Mouse (Mus musculus) myocyte (in vitro differentiated cells): ENCODE measurements around the gene Gemin6.

Experiments
- CEBPB ChIP-seq: IDR thresholded peaks from 2 replicates; pipeline ENCODE4 v1.6.1; 2011; ENCODE audit warnings: mild to moderate bottlenecking, moderate library complexity; ENCODE audit not compliant: poor library complexity, insufficient read depth, severe bottlenecking
- MAX ChIP-seq: IDR thresholded peaks from one replicate; pipeline ENCODE4 v1.6.1; 2011; ENCODE audit warnings: low read depth, mild to moderate bottlenecking, control low read depth
- MYOD1 ChIP-seq, 3 experiments: IDR thresholded peaks; one replicate each; pipeline ENCODE4 v1.6.1; 2011; ENCODE audit warnings: control low read depth in 2 of 3, low read depth in 2 of 3, mild to moderate bottlenecking in 2 of 3, moderate library complexity in 1 of 3; ENCODE audit not compliant: insufficient read length in 2 of 3, control insufficient read depth in 1 of 3
- POLR2A ChIP-seq: IDR thresholded peaks from one replicate; pipeline ENCODE4 v1.6.1; 2011; ENCODE audit warnings: low read depth, mild to moderate bottlenecking, control low read depth, moderate library complexity; ENCODE audit not compliant: insufficient read length
- POLR2AphosphoS2 ChIP-seq: IDR thresholded peaks from one replicate; pipeline ENCODE4 v1.6.1; 2011; ENCODE audit warnings: low read depth, control low read depth; ENCODE audit not compliant: insufficient read length
- REST ChIP-seq: IDR thresholded peaks from one replicate; pipeline ENCODE4 v1.6.1; 2011; ENCODE audit warnings: mild to moderate bottlenecking, control low read depth, moderate library complexity; ENCODE audit not compliant: insufficient read depth, insufficient read length
- SRF ChIP-seq: IDR thresholded peaks from one replicate; pipeline ENCODE4 v1.6.1; 2011; ENCODE audit warnings: low read depth; ENCODE audit not compliant: control insufficient read depth, insufficient read length
- TCF3 ChIP-seq: IDR thresholded peaks from one replicate; pipeline ENCODE4 v1.6.1; 2011; ENCODE audit warnings: low read depth, control low read depth; ENCODE audit not compliant: insufficient read length

- TF ChIP-seq POLR2A: no peak
- no peak for TF ChIP-seq SRF
- no peak for TF ChIP-seq MYOD1 (IDR thresholded peaks at IDR 0.05; ENCODE audit: control insufficient read depth in 1 of 3, insufficient read length in 2 of 3, low read depth in 2 of 3)
- no peak for TF ChIP-seq CEBPB
- no peak for TF ChIP-seq POLR2AphosphoS2
- no peak for TF ChIP-seq TCF3
- TF ChIP-seq MAX: no peak
- no peak for TF ChIP-seq REST
Measured at GRCm38 (mm10) chr17:80199160-80199778, 25.0 kb upstream of the Gemin6 start.
